Mouse (Mus musculus): ENCODE data around the gene Snx9.

Gene Snx9

DNA sequence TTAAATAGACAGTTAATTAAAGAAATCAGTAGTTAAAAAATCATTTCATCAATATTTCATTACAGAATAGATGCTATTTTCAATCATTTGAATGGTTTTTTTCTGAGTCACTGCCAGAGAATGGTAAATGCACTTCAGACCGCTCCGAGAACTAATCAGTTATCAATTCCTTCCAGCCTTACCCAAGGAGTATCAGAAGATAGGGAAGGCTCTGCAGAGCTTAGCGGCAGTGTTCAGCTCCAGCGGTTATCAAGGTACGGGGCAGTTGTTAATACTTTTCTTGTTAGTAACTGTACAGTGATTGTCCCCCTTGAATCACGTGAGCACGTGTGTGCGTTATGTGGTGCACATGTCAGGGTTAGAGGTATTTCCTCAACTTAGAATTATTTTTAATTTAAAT lies 80.8 kb downstream of the Snx9 start:
- no peaks in the 10 kb centered on the region for H3K27me3 ChIP-seq (ENCODE audit: insufficient read depth, low read length)
- H3K4me3 ChIP-seq (replicated peaks; ENCODE audit: low read length): no peak overlapping the region
- H3K36me3 ChIP-seq (ENCODE audit: insufficient read depth, low read length): peaks cover 33% of the 10 kb centered on the region
- H3K4me1 ChIP-seq (replicated peaks; ENCODE audit: low read depth, low read length): peaks cover 14% of the 10 kb centered on the region
- TF ChIP-seq CTCF (conservative IDR thresholded peaks at IDR 0.05; ENCODE audit: low read length) (no peak), POU5F1 (IDR thresholded peaks at IDR 0.05; ENCODE audit: borderline replicate concordance, low read length) (no peak), NANOG (IDR thresholded peaks at IDR 0.05; ENCODE audit: borderline replicate concordance, low read length) (no peak)
- no peaks in the 10 kb centered on the region for H3K9me3 ChIP-seq (ENCODE audit: low read length)

DNA sequence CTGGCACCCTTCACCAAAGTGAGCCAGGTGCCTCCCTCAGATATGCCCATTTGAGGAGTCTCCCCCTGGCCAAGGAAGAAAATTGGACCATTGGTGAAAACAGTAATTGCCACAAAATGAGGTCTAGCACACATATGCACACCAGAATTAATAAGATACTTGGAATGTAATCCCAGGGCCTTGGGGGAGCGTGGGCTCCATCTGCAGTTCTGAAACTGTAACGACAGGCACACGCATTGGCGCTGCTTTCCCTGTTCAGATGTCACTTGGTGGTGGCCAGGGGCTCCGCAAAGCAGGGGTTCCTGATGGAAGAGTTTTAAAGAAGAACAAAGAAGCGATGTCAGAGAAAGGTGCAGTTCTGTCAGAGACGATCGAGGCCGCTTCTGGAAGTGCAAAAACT lies 82.2 kb downstream of the Snx9 start:
- Histone ChIP-seq H3K9me3 (ENCODE audit: low read length) (no peaks in the 10 kb centered on the region), H3K4me3 (replicated peaks; ENCODE audit: low read length) (no peak overlapping the region), H3K36me3 (ENCODE audit: insufficient read depth, low read length) (peaks cover 38% of the 10 kb centered on the region), H3K27me3 (ENCODE audit: insufficient read depth, low read length) (no peaks in the 10 kb centered on the region), H3K4me1 (replicated peaks; ENCODE audit: low read depth, low read length) (peaks cover 14% of the 10 kb centered on the region)
- TF ChIP-seq POU5F1 (IDR thresholded peaks at IDR 0.05; ENCODE audit: borderline replicate concordance, low read length) (no peak), CTCF (conservative IDR thresholded peaks at IDR 0.05; ENCODE audit: low read length) (peak; percentile 64)

- H3K4me3 ChIP-seq (replicated peaks; ENCODE audit: low read length): no peak overlapping the region
- TF ChIP-seq NANOG (IDR thresholded peaks at IDR 0.05; ENCODE audit: borderline replicate concordance, low read length) (no peak), POU5F1 (IDR thresholded peaks at IDR 0.05; ENCODE audit: borderline replicate concordance, low read length) (no peak), CTCF (conservative IDR thresholded peaks at IDR 0.05; ENCODE audit: low read length) (no peak)
- H3K4me1 ChIP-seq (replicated peaks; ENCODE audit: low read depth, low read length): peaks cover 14% of the 10 kb centered on the region
- no peaks in the 10 kb centered on the region for H3K27me3 ChIP-seq (ENCODE audit: insufficient read depth, low read length)
- H3K9me3 ChIP-seq (ENCODE audit: low read length): no peaks in the 10 kb centered on the region
- peaks cover 28% of the 10 kb centered on the region for H3K36me3 ChIP-seq (ENCODE audit: insufficient read depth, low read length)
Observed at GRCm38 (mm10) chr17:5924238-5924637, 83.1 kb downstream of the Snx9 start.

DNA sequence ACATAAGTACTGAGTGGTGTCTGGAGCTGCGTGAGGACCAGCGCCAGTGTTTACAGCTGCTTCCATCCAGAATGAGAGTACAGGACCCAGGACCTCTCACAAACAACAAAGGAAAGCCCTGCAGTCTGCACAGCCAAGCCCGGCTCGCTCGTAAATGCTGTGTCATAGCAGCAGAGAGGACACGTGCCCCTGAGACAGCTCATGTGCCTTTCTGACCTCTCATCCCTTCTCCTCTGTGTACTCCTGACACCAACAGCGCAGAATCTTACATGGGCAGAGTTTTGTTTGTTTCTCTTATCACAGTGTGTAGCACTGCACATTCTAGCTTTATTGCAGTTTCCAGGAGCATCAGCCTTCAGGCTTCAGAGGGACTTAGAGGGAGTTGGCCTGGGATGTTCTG lies 85.6 kb downstream of the Snx9 start:
- H3K9me3 ChIP-seq (ENCODE audit: low read length): no peaks in the 10 kb centered on the region
- peaks cover 16% of the 10 kb centered on the region for H3K36me3 ChIP-seq (ENCODE audit: insufficient read depth, low read length)
- no peaks in the 10 kb centered on the region for H3K27me3 ChIP-seq (ENCODE audit: insufficient read depth, low read length)
- peaks cover 21% of the 10 kb centered on the region for H3K4me1 ChIP-seq (replicated peaks; ENCODE audit: low read depth, low read length)
- TF ChIP-seq POU5F1 (IDR thresholded peaks at IDR 0.05; ENCODE audit: borderline replicate concordance, low read length): no peak
- TF ChIP-seq CTCF (conservative IDR thresholded peaks at IDR 0.05; ENCODE audit: low read length): no peak
- TF ChIP-seq NANOG (IDR thresholded peaks at IDR 0.05; ENCODE audit: borderline replicate concordance, low read length): no peak
- H3K4me3 ChIP-seq (replicated peaks; ENCODE audit: low read length): no peak overlapping the region

GRCm38 (mm10) chr17:5929031-5929430 lies 87.9 kb downstream of the Snx9 start:
- H3K4me3 ChIP-seq (replicated peaks; ENCODE audit: low read length): no peak overlapping the region
- H3K4me1 ChIP-seq (replicated peaks; ENCODE audit: low read depth, low read length): peaks cover 10% of the 10 kb centered on the region
- peaks cover 4% of the 10 kb centered on the region; the same call in 1 of the 2 replicates for H3K27me3 ChIP-seq (ENCODE audit: insufficient read depth, low read length)
- H3K36me3 ChIP-seq (ENCODE audit: insufficient read depth, low read length): peaks cover 16% of the 10 kb centered on the region
- TF ChIP-seq POU5F1 (IDR thresholded peaks at IDR 0.05; ENCODE audit: borderline replicate concordance, low read length): no peak
- TF ChIP-seq NANOG (IDR thresholded peaks at IDR 0.05; ENCODE audit: borderline replicate concordance, low read length): no peak
- TF ChIP-seq CTCF (conservative IDR thresholded peaks at IDR 0.05; ENCODE audit: low read length): no peak
- H3K9me3 ChIP-seq (ENCODE audit: low read length): no peaks in the 10 kb centered on the region

DNA sequence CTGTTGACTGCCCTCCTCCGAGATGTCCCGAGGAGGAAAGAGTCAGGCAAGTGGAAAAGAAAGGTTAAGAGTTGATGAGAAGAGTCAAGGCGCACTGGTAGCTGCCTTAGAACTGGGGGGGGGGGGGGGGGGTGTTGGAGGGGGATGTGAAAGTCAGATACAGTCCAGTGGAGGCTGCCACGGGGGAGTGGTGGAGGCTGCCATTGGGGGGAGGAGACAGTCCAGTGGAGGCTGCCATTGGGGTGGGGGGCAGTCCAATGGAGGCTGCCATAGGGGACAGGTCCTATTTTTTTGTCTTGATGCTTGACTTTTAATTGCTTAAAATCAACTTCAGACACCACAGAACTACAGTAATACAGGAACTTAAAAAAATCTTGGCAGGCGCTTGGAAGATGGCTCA lies 91.0 kb downstream of the Snx9 start:
- H3K4me3 ChIP-seq (replicated peaks; ENCODE audit: low read length): no peak overlapping the region
- H3K4me1 ChIP-seq (replicated peaks; ENCODE audit: low read depth, low read length): peaks cover 13% of the 10 kb centered on the region
- H3K27me3 ChIP-seq (ENCODE audit: insufficient read depth, low read length): peaks cover 6% of the 10 kb centered on the region
- TF ChIP-seq POU5F1 (IDR thresholded peaks at IDR 0.05; ENCODE audit: borderline replicate concordance, low read length): no peak
- TF ChIP-seq CTCF (conservative IDR thresholded peaks at IDR 0.05; ENCODE audit: low read length): no peak
- no peak for TF ChIP-seq NANOG (IDR thresholded peaks at IDR 0.05; ENCODE audit: borderline replicate concordance, low read length)
- peaks cover 3% of the 10 kb centered on the region; the same call in 1 of the 2 replicates for H3K36me3 ChIP-seq (ENCODE audit: insufficient read depth, low read length)
- no peaks in the 10 kb centered on the region for H3K9me3 ChIP-seq (ENCODE audit: low read length)

DNA sequence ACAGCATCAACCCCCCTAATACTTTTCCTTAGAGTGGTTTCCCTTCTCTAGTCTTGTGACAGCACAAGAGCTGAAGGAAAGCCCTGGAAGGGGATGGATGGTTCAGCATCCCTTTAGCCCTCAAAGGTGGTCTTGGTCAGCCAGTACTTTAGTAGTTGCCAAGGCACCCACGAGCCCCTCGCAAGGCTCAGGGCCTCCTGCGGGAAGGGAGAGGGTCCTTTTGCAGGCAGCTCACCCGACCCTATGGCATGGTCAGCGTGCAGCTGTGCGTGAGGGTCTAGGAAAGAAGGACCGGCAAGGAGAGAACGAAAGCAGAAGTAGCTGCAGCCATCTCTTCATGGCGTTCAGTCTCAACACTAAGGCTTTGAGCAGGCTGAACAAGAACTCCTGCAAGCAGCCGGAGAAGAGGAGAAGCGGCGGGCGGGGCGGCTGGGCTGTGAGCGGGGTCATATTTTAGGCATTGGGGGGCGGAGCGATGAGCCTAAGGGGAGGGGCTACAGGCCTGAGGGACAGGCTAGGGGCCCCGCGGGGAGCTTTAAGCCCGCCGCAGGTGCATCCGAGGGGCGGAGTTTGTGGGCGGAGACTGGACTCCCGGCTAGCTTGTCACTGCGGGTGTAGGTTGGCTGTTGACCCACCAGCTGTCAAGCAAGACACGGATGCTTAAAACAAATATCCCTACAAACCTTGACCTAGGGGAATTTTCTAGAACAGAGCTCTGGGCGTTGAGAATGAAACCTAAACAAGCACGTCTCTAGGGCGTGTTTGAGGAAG lies 93.6 kb downstream of the Snx9 start:
- H3K4me3 ChIP-seq (replicated peaks; ENCODE audit: low read length): peak overlapping the region; percentile 43; the same call in 1 of the 2 replicates
- no peaks in the 10 kb centered on the region for H3K9me3 ChIP-seq (ENCODE audit: low read length)
- no peak for TF ChIP-seq NANOG (IDR thresholded peaks at IDR 0.05; ENCODE audit: borderline replicate concordance, low read length)
- TF ChIP-seq CTCF (conservative IDR thresholded peaks at IDR 0.05; ENCODE audit: low read length): no peak
- TF ChIP-seq POU5F1 (IDR thresholded peaks at IDR 0.05; ENCODE audit: borderline replicate concordance, low read length): no peak
- H3K27me3 ChIP-seq (ENCODE audit: insufficient read depth, low read length): peaks cover 27% of the 10 kb centered on the region
- H3K4me1 ChIP-seq (replicated peaks; ENCODE audit: low read depth, low read length): peaks cover 14% of the 10 kb centered on the region
- H3K36me3 ChIP-seq (ENCODE audit: insufficient read depth, low read length): no peaks in the 10 kb centered on the region

- Histone ChIP-seq H3K9me3 (ENCODE audit: low read length) (no peaks in the 10 kb centered on the region), H3K27me3 (ENCODE audit: insufficient read depth, low read length) (peaks cover 37% of the 10 kb centered on the region), H3K36me3 (ENCODE audit: insufficient read depth, low read length) (no peaks in the 10 kb centered on the region), H3K4me3 (replicated peaks; ENCODE audit: low read length) (no peak overlapping the region), H3K4me1 (replicated peaks; ENCODE audit: low read depth, low read length) (peaks cover 20% of the 10 kb centered on the region)
- TF ChIP-seq CTCF (conservative IDR thresholded peaks at IDR 0.05; ENCODE audit: low read length) (no peak), POU5F1 (IDR thresholded peaks at IDR 0.05; ENCODE audit: borderline replicate concordance, low read length) (no peak), NANOG (IDR thresholded peaks at IDR 0.05; ENCODE audit: borderline replicate concordance, low read length) (no peak)
Observed at GRCm38 (mm10) chr17:5935680-5936079, 94.6 kb downstream of the Snx9 start.

DNA sequence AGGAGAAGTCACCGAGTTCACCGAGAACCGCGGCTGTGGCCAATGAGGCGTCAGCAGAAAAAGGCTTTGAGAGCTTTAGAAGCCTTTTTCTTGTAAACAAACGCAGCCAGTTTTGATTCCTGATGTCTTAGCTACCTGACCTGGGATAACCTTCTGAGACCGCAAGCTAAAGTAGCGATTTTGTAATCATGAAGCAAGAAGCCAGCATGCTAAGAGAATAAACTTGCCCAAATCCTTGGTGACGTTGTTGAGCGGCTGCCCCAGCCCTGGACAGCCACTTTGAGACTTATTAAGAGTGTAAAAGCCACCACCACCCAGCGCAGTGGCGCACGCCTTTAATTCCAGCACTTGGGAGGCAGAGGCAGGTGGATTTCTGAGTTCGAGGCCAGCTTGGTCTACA lies 95.1 kb downstream of the Snx9 start:
- Histone ChIP-seq H3K9me3 (ENCODE audit: low read length) (no peaks in the 10 kb centered on the region), H3K4me1 (replicated peaks; ENCODE audit: low read depth, low read length) (peaks cover 17% of the 10 kb centered on the region), H3K4me3 (replicated peaks; ENCODE audit: low read length) (no peak overlapping the region), H3K36me3 (ENCODE audit: insufficient read depth, low read length) (no peaks in the 10 kb centered on the region), H3K27me3 (ENCODE audit: insufficient read depth, low read length) (peaks cover 40% of the 10 kb centered on the region)
- no peak for TF ChIP-seq NANOG (IDR thresholded peaks at IDR 0.05; ENCODE audit: borderline replicate concordance, low read length)
- TF ChIP-seq POU5F1 (IDR thresholded peaks at IDR 0.05; ENCODE audit: borderline replicate concordance, low read length): no peak
- TF ChIP-seq CTCF (conservative IDR thresholded peaks at IDR 0.05; ENCODE audit: low read length): no peak

All from E14TG2a.4 (cell line).